Mouse (Mus musculus): Measurements from ENCODE around the gene Olfr667. TPM values are rescaled to one million over a fixed set of nuclear protein-coding genes. Genes with fewer than 3 reads are reported as not detected.

The Olfr667 gene
- polyA plus RNA-seq, 1 experiment = not detected

DNA sequence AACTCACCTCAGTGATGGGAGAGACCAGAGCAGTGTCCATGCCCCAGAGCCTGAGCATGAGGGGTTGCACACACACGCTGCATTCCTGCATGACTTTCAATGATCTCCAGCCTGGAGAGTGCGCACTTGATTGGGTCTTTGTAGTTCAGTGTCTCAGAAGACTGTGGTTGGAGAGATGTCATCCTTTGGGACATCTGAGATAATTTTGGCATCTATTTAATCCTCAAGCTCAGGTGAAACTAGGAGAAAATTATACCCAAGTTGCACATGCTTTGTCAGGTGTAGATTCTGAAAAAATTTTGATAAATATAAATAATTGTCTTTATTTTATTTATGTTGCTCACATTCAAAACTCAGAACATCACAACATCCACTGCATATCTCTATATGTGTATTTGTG is 25.4 kb downstream of the Olfr667 start, which contains the start of gene Olfr666:
Olfr666 (minus strand) TSS at position 101 of the 400 bp plus-strand sequence.
- Histone ChIP-seq H3K36me3 (ENCODE audit: control insufficient read depth, insufficient read depth) (no peaks in the 10 kb centered on the region), H3K4me3 (no peak within 1 kb of the TSS), H3K79me2 (ENCODE audit: control insufficient read depth, insufficient read depth) (no peaks in the 10 kb centered on the region), H3K27me3 (ENCODE audit: control insufficient read depth, insufficient read depth, insufficient read length) (no peaks in the 10 kb centered on the region), H3ac (ENCODE audit: control insufficient read depth, insufficient read length) (no peak within 1 kb of the TSS), H3K4me2 (ENCODE audit: low read depth) (no peak within 1 kb of the TSS)
- no peak for TF ChIP-seq SRF (IDR thresholded peaks at IDR 0.05; ENCODE audit: control insufficient read depth, insufficient read length, low read depth)
- TF ChIP-seq E2F4 (IDR thresholded peaks at IDR 0.05; ENCODE audit: insufficient read depth) = no peak
- TF ChIP-seq POLR2A (IDR thresholded peaks at IDR 0.05; ENCODE audit: insufficient read length, low read depth) = no peak
- no peak for TF ChIP-seq MAX (IDR thresholded peaks at IDR 0.05; ENCODE audit: low read depth)
- TF ChIP-seq TCF12 (IDR thresholded peaks at IDR 0.05; ENCODE audit: insufficient read depth, poor library complexity, severe bottlenecking) = no peak
- no peak for TF ChIP-seq TCF3 (IDR thresholded peaks at IDR 0.05; ENCODE audit: insufficient read length, low read depth)
- TF ChIP-seq REST (IDR thresholded peaks at IDR 0.05; ENCODE audit: insufficient read depth, insufficient read length) = no peak
- no peak for TF ChIP-seq CEBPB (IDR thresholded peaks at IDR 0.05; ENCODE audit: insufficient read depth, poor library complexity, severe bottlenecking)
- TF ChIP-seq MYOG (IDR thresholded peaks at IDR 0.05; ENCODE audit: control insufficient read depth in 1 of 3, insufficient read depth in 1 of 3, insufficient read length in 2 of 3, low read depth in 2 of 3) = no peak
- TF ChIP-seq MYOD1 (IDR thresholded peaks at IDR 0.05; ENCODE audit: control insufficient read depth in 1 of 3, insufficient read length in 2 of 3, low read depth in 2 of 3) = no peak
- TF ChIP-seq POLR2AphosphoS2 (IDR thresholded peaks at IDR 0.05; ENCODE audit: insufficient read length, low read depth) = no peak

DNA sequence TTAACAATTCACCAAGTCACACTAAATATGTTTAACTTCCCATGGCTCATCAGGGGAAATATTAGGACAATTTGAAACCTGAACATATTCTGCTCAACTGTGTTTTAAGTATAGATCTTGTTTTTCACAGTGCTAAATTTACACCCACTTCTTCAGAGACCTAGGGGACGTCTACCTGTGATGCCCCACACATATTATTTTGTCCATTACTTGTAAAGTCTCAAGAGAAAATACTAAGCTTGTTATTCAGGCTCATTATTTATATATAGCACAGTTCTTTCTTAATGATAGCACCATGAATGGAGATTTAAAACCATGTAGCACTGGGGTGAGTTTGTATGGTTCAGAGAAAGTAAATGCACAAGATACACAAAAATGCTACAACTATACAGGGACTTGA is 43.6 kb downstream of the Olfr667 start, which contains the start of gene Olfr665:
Olfr665 (plus strand) TSS at position 301 of the 400 bp plus-strand sequence.
- H3K79me2 ChIP-seq (ENCODE audit: control insufficient read depth, insufficient read depth) = no peaks in the 10 kb centered on the region
- TF ChIP-seq MYOD1 (IDR thresholded peaks at IDR 0.05; ENCODE audit: control insufficient read depth in 1 of 3, insufficient read length in 2 of 3, low read depth in 2 of 3) (no peak), USF1 (IDR thresholded peaks at IDR 0.05; ENCODE audit: low read depth) (no peak), REST (IDR thresholded peaks at IDR 0.05; ENCODE audit: insufficient read depth, insufficient read length) (no peak), TCF12 (IDR thresholded peaks at IDR 0.05; ENCODE audit: insufficient read depth, poor library complexity, severe bottlenecking) (no peak), POLR2A (IDR thresholded peaks at IDR 0.05; ENCODE audit: insufficient read length, low read depth) (no peak)
- H3ac ChIP-seq (ENCODE audit: control insufficient read depth, insufficient read length) = no peak within 1 kb of the TSS
- H3K4me3 ChIP-seq = no peak within 1 kb of the TSS
- H3K27me3 ChIP-seq (ENCODE audit: control insufficient read depth, insufficient read depth, insufficient read length) = no peaks in the 10 kb centered on the region
- H3K4me2 ChIP-seq (ENCODE audit: low read depth) = no peak within 1 kb of the TSS
- no peaks in the 10 kb centered on the region for H3K36me3 ChIP-seq (ENCODE audit: control insufficient read depth, insufficient read depth)

Other genes with a start within 250 kb of the Olfr667 start
- gene Olfr661, start 235.0 kb downstream of the Olfr667 start, polyA plus RNA-seq (2012; fragmentation: generic; extraction: Trizol) = not detected
- 0.56 TPM for gene Usp17le, start 144.0 kb downstream of the Olfr667 start, polyA plus RNA-seq (2012; fragmentation: generic; extraction: Trizol)
- gene Usp17lb, start 78.9 kb downstream of the Olfr667 start, polyA plus RNA-seq (2012; fragmentation: generic; extraction: Trizol) = 0.20 TPM
- 5.3 TPM for gene Usp17la, start 64.5 kb downstream of the Olfr667 start, polyA plus RNA-seq (2012; fragmentation: generic; extraction: Trizol)
- gene Olfr665, start 43.5 kb downstream of the Olfr667 start, polyA plus RNA-seq (2012; fragmentation: generic; extraction: Trizol) = not detected
- not detected for gene Olfr666, start 25.5 kb downstream of the Olfr667 start, polyA plus RNA-seq (2012; fragmentation: generic; extraction: Trizol)
- not detected for gene Olfr668, start 6.6 kb upstream of the Olfr667 start, polyA plus RNA-seq (2012; fragmentation: generic; extraction: Trizol)
- not detected for gene Olfr669, start 12.8 kb upstream of the Olfr667 start, polyA plus RNA-seq (2012; fragmentation: generic; extraction: Trizol)
- gene Olfr670, start 41.1 kb upstream of the Olfr667 start, polyA plus RNA-seq (2012; fragmentation: generic; extraction: Trizol) = not detected
- gene Olfr671, start 57.6 kb upstream of the Olfr667 start, polyA plus RNA-seq (2012; fragmentation: generic; extraction: Trizol) = not detected
- not detected for gene Olfr672, start 80.5 kb upstream of the Olfr667 start, polyA plus RNA-seq (2012; fragmentation: generic; extraction: Trizol)
- not detected for gene Olfr675, start 107.0 kb upstream of the Olfr667 start, polyA plus RNA-seq (2012; fragmentation: generic; extraction: Trizol)
- gene Olfr676, start 111.2 kb upstream of the Olfr667 start, polyA plus RNA-seq (2012; fragmentation: generic; extraction: Trizol) = not detected
- not detected for gene Olfr677, start 129.9 kb upstream of the Olfr667 start, polyA plus RNA-seq (2012; fragmentation: generic; extraction: Trizol)
- not detected for gene Olfr678, start 143.0 kb upstream of the Olfr667 start, polyA plus RNA-seq (2012; fragmentation: generic; extraction: Trizol)
- not detected for gene Olfr679, start 159.7 kb upstream of the Olfr667 start, polyA plus RNA-seq (2012; fragmentation: generic; extraction: Trizol)
- gene Olfr680-ps1, start 171.3 kb upstream of the Olfr667 start, polyA plus RNA-seq (2012; fragmentation: generic; extraction: Trizol) = not detected
- not detected for gene Olfr681, start 195.4 kb upstream of the Olfr667 start, polyA plus RNA-seq (2012; fragmentation: generic; extraction: Trizol)
- not detected for gene Olfr683, start 225.5 kb upstream of the Olfr667 start, polyA plus RNA-seq (2012; fragmentation: generic; extraction: Trizol)
- not detected for gene Olfr684, start 242.2 kb upstream of the Olfr667 start, polyA plus RNA-seq (2012; fragmentation: generic; extraction: Trizol)